Mouse (Mus musculus): ENCODE measurements around the gene Atg10. TPM values are rescaled to one million over a fixed set of nuclear protein-coding genes. Genes with fewer than 3 reads are reported as not detected.
A peak's percentile ranks its signal among the peaks of the same experiment; 100 is the strongest.

Atg10 gene
- polyA plus RNA-seq, 1 experiment from 2014 or later = 19.9 TPM

DNA sequence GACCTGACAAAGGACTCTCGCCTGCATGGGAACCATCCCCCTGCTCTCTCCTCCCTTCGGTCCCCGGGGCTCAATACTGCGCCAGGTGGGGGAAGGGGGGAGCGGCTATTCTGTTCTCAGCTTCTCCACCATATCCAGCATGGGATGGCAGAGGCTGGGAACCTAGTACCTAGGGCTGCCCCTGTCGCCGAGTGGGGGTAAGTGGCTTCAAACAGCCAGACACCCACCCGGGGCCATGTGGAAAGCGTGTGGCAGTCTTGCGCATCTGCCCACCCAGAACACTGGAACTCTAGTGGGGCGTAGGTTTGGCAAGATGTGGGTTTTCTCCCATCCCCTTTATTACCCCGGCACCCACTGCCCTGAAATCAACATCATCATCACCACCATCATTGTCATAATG is 316.4 kb downstream of the Atg10 start:
- Histone ChIP-seq H3K4me2 (ENCODE audit: low read length) (no peak overlapping the region), H3K4me1 (replicated peaks; ENCODE audit: insufficient read depth, low read length) (no peaks in the 10 kb centered on the region), H3K9me3 (replicated peaks; ENCODE audit: low read length) (no peaks in the 10 kb centered on the region), H3K9ac (ENCODE audit: low read depth, low read length) (no peak overlapping the region), H3K27ac (no peak overlapping the region), H3K27me3 (ENCODE audit: insufficient read depth, low read length) (no peaks in the 10 kb centered on the region), H3K36me3 (ENCODE audit: insufficient read depth, low read length) (no peaks in the 10 kb centered on the region), H3K4me3 (replicated peaks; ENCODE audit: low read depth, low read length) (no peak overlapping the region)
- TF ChIP-seq CTCF (IDR thresholded peaks at IDR 0.05; ENCODE audit: low read depth) = no peak
- 92% methylated on average over 12 of the region's 12 CpGs for WGBS
- DNase-seq (ENCODE audit: low spot score) (no peak), ATAC-seq (replicated peaks; ENCODE audit: low FRiP score, low read depth) (no peak)

DNA sequence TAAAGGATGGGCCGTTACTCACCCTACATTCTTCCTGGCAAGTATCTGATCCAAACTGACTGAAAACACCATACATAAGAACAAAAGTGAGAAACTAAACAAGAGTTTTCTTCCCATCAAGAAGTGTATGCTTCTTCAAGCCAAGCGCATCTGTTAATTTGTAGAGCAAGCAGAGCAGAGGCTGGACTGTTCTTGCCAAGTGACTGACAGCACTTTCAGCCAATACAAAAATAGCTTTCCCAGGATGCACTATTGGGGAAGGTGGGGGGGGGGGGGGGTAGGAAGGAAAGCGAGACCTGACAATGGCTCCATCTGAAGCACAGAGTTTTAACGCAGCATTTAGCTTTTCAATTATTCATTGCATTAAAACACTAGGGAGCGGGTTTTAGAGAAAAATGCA is 318.6 kb downstream of the Atg10 start, which contains the start of gene Atp6ap1l:
Gene Atp6ap1l (minus strand): TSS at position 180 of the 400 bp plus-strand sequence.
- H3K9me3 ChIP-seq (replicated peaks; ENCODE audit: low read length) = no peaks in the 10 kb centered on the region
- no peaks in the 10 kb centered on the region for H3K4me1 ChIP-seq (replicated peaks; ENCODE audit: insufficient read depth, low read length)
- TF ChIP-seq CTCF (IDR thresholded peaks at IDR 0.05; ENCODE audit: low read depth) = no peak
- H3K4me3 ChIP-seq (replicated peaks; ENCODE audit: low read depth, low read length) = no peak within 1 kb of the TSS
- no peak within 1 kb of the TSS for H3K9ac ChIP-seq (ENCODE audit: low read depth, low read length)
- no peak for ATAC-seq (replicated peaks; ENCODE audit: low FRiP score, low read depth)
- H3K27ac ChIP-seq = no peak within 1 kb of the TSS
- H3K4me2 ChIP-seq (ENCODE audit: low read length) = no peak within 1 kb of the TSS
- H3K27me3 ChIP-seq (ENCODE audit: insufficient read depth, low read length) = no peaks in the 10 kb centered on the region
- no peak for DNase-seq (ENCODE audit: low spot score)
- 92% methylated on average over 5 of the region's 5 CpGs for WGBS
- no peaks in the 10 kb centered on the region for H3K36me3 ChIP-seq (ENCODE audit: insufficient read depth, low read length)

DNA sequence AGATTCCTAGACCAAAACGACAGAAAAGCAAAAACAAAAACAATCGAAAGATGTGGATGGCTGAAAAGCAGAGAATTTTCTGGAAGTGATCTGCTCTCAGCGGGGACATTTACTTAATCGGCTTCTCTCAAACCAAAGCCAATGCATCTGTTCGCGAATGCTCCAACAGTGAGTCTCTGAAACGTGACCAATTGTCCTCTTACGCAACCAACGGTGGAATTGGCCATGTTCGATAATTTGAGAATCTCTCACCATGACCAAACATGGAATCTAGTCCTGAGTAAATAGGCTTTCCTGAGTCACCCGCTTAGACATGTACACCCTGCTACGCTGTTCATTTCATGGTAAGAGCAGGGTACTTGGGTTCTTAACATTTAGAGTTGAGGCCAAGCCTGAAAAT is 326.9 kb downstream of the Atg10 start:
- ATAC-seq (replicated peaks; ENCODE audit: low FRiP score, low read depth) = no peak
- no peak overlapping the region for H3K9ac ChIP-seq (ENCODE audit: low read depth, low read length)

DNA sequence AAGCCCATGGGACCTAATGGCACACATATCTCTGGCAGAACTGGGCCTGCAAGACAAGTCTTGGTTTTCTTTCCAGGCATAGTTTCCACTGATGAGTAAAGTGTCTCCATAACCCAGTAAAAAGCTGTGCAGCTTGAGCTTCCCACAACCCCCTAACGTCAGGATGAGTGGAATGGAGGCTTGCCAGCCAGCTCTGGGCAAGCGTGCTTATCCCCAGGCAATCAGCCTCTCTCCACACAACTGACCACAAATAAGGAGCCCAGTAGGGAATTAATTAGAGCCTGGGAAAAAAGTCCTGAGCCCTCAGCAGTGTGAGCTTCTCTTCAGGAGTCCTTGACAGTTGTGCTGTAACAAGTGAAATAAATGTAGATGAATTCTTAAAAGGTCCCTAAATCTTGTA is 327.7 kb downstream of the Atg10 start:
- DNase-seq (ENCODE audit: low spot score) (no peak), ATAC-seq (replicated peaks; ENCODE audit: low FRiP score, low read depth) (no peak)
- no peak for TF ChIP-seq CTCF (IDR thresholded peaks at IDR 0.05; ENCODE audit: low read depth)
- H3K36me3 ChIP-seq (ENCODE audit: insufficient read depth, low read length) = no peaks in the 10 kb centered on the region
- no peak overlapping the region for H3K4me3 ChIP-seq (replicated peaks; ENCODE audit: low read depth, low read length)
- WGBS = 51% methylated on average over 2 of the region's 2 CpGs
- H3K9me3 ChIP-seq (replicated peaks; ENCODE audit: low read length) = no peaks in the 10 kb centered on the region
- no peak overlapping the region for H3K27ac ChIP-seq
- H3K27me3 ChIP-seq (ENCODE audit: insufficient read depth, low read length) = no peaks in the 10 kb centered on the region
- H3K4me1 ChIP-seq (replicated peaks; ENCODE audit: insufficient read depth, low read length) = no peaks in the 10 kb centered on the region
- no peak overlapping the region for H3K9ac ChIP-seq (ENCODE audit: low read depth, low read length)
- no peak overlapping the region for H3K4me2 ChIP-seq (ENCODE audit: low read length)

More for the DNA sequence above, 326.9 kb downstream of the Atg10 start:
- no peaks in the 10 kb centered on the region for H3K9me3 ChIP-seq (replicated peaks; ENCODE audit: low read length)
- WGBS = 92% methylated on average over 12 of the region's 12 CpGs
- TF ChIP-seq CTCF (IDR thresholded peaks at IDR 0.05; ENCODE audit: low read depth) = no peak
- no peaks in the 10 kb centered on the region for H3K4me1 ChIP-seq (replicated peaks; ENCODE audit: insufficient read depth, low read length)
- DNase-seq (ENCODE audit: low spot score) = no peak
- no peaks in the 10 kb centered on the region for H3K27me3 ChIP-seq (ENCODE audit: insufficient read depth, low read length)
- H3K4me3 ChIP-seq (replicated peaks; ENCODE audit: low read depth, low read length) = no peak overlapping the region
- no peak overlapping the region for H3K4me2 ChIP-seq (ENCODE audit: low read length)
- no peaks in the 10 kb centered on the region for H3K36me3 ChIP-seq (ENCODE audit: insufficient read depth, low read length)
- no peak overlapping the region for H3K27ac ChIP-seq

DNA sequence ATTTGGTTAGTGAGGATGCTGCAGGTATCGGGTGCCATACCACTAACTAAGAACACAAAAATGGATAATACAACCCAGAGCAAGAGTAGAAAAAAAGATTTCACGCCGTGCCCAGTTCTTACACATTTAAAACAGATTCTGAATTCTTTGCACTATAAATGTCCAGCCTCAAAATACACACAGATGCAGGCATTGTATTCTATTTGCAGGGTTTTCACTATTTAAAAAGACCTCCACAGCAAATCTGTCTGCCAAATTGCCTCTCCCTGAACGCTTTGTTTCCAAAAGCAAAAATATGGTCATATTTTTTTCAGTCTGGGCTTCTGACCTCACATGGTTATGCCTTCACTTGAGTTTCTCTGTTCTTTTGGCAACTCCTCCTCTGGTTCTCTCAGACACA is 328.9 kb downstream of the Atg10 start:
- Histone ChIP-seq H3K27ac (no peak overlapping the region), H3K27me3 (ENCODE audit: insufficient read depth, low read length) (no peaks in the 10 kb centered on the region), H3K4me1 (replicated peaks; ENCODE audit: insufficient read depth, low read length) (no peaks in the 10 kb centered on the region), H3K9ac (ENCODE audit: low read depth, low read length) (no peak overlapping the region), H3K4me3 (replicated peaks; ENCODE audit: low read depth, low read length) (no peak overlapping the region), H3K4me2 (ENCODE audit: low read length) (no peak overlapping the region), H3K9me3 (replicated peaks; ENCODE audit: low read length) (no peaks in the 10 kb centered on the region), H3K36me3 (ENCODE audit: insufficient read depth, low read length) (no peaks in the 10 kb centered on the region)
- 88% methylated on average over 4 of the region's 4 CpGs for WGBS
- TF ChIP-seq CTCF (IDR thresholded peaks at IDR 0.05; ENCODE audit: low read depth) = no peak
- DNase-seq (ENCODE audit: low spot score) (no peak), ATAC-seq (replicated peaks; ENCODE audit: low FRiP score, low read depth) (no peak)

DNA sequence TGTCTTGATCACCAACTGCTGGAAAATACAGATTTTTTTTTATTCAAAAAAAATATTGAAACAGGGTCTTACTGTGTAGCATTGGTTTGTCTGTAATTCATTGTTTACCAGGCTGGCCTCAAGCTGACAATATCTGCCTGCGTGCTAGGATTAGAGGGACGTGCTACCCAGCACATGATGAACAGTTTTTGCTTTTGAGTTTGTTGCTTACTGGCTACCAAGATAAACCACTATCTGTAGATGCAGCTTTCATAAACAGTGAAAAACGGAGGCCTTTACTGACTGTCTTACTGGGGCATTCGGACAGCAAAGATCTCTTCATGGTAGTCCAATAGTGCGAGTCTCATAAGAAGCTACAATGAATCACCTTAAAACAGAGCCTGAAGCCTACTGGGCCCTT is 333.7 kb downstream of the Atg10 start:
- Histone ChIP-seq H3K4me3 (replicated peaks; ENCODE audit: low read depth, low read length) (no peak overlapping the region), H3K9me3 (replicated peaks; ENCODE audit: low read length) (no peaks in the 10 kb centered on the region), H3K4me2 (ENCODE audit: low read length) (no peak overlapping the region), H3K4me1 (replicated peaks; ENCODE audit: insufficient read depth, low read length) (0 out of 2 replicates have a peak, but pooled peaks cover 4% of the 10 kb centered on the region), H3K27ac (no peak overlapping the region), H3K9ac (ENCODE audit: low read depth, low read length) (no peak overlapping the region), H3K27me3 (ENCODE audit: insufficient read depth, low read length) (no peaks in the 10 kb centered on the region), H3K36me3 (ENCODE audit: insufficient read depth, low read length) (no peaks in the 10 kb centered on the region)
- TF ChIP-seq CTCF (IDR thresholded peaks at IDR 0.05; ENCODE audit: low read depth) = no peak
- WGBS = 94% methylated on average over 5 of the region's 5 CpGs
- ATAC-seq (replicated peaks; ENCODE audit: low FRiP score, low read depth) (no peak), DNase-seq (ENCODE audit: low spot score) (no peak)

DNA sequence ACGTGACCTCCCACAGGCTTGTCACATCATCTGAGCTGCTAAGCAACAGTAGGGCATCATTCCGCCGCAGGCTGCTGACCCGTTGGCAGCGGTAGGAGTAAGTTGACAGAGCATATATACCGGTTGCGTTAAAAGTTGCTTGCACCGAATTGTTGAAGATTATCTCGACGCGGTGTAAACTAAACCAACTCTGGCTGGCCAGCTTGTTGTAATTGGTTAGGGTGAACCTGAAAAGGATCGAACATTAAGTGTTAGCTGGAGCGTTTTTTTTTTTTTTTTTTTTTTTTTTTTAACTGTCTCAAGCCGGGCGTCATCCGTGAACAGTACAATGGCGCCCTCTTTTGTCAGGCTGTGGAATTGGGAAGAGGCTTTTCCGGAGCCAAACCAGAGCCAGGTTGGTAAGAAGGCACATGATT is 337.2 kb downstream of the Atg10 start:
- DNase-seq (ENCODE audit: low spot score) (peak; percentile 75), ATAC-seq (replicated peaks; ENCODE audit: low FRiP score, low read depth) (no peak)
- TF ChIP-seq CTCF (IDR thresholded peaks at IDR 0.05; ENCODE audit: low read depth) = peak; percentile 75
- Histone ChIP-seq H3K9ac (ENCODE audit: low read depth, low read length) (no peak overlapping the region), H3K4me2 (ENCODE audit: low read length) (peak overlapping the region; percentile 71), H3K36me3 (ENCODE audit: insufficient read depth, low read length) (no peaks in the 10 kb centered on the region), H3K27ac (no peak overlapping the region), H3K27me3 (ENCODE audit: insufficient read depth, low read length) (no peaks in the 10 kb centered on the region), H3K9me3 (replicated peaks; ENCODE audit: low read length) (no peaks in the 10 kb centered on the region), H3K4me3 (replicated peaks; ENCODE audit: low read depth, low read length) (peak overlapping the region; percentile 30), H3K4me1 (replicated peaks; ENCODE audit: insufficient read depth, low read length) (0 out of 2 replicates have a peak, but pooled peaks cover 4% of the 10 kb centered on the region)
- WGBS = under 1% methylated on average over 18 of the region's 18 CpGs
